Mouse (Mus musculus) left cerebral cortex, adult 18-20 months (tissue): Measurements from ENCODE around the gene Evi2a. TPM values are rescaled to one million over a fixed set of nuclear protein-coding genes. Genes with fewer than 3 reads are reported as not detected.

Source experiments
- total RNA-seq, 2 experiments: library from RNA; stranded (reverse); gene quantifications; 2 replicates each; pipeline ENCODE4 v1.2.3; 2021

Gene Evi2a
- total RNA-seq, 2 experiments from 2014 or later: 14.1 to 20.0 TPM

Other genes with a start within 250 kb of the Evi2a start
- under 1 TPM in 1 of 2 experiments, not detected in 1; 0.49 TPM for gene Gm9964, start 233.7 kb downstream of the Evi2a start, total RNA-seq
- gene Nf1, start 190.9 kb downstream of the Evi2a start, total RNA-seq: 100 to 1,000 TPM; 121 to 123 TPM
- gene Omg, start 26.5 kb downstream of the Evi2a start, total RNA-seq: 100 to 1,000 TPM in 1 of 2 experiments, 10 to 100 TPM in 1; 96.8 to 101 TPM
- gene Evi2b, start 6.8 kb downstream of the Evi2a start, total RNA-seq: under 1 TPM; 0.59 to 0.74 TPM
- not detected for gene Evi2, start within 50 bp of the Evi2a start, total RNA-seq
- gene Rab11fip4, start 60.6 kb upstream of the Evi2a start, total RNA-seq: 100 to 1,000 TPM; 234 to 237 TPM